Mouse (Mus musculus) liver, embryonic 14.5 days (tissue): ENCODE measurements around the gene Srgap3.

Source experiments
- CTCF ChIP-seq: IDR thresholded peaks from 2 replicates; pipeline ENCODE4 v1.5.1; 2016; ENCODE audit warnings: antibody characterized with exemption, low read depth, control low read depth
- EP300 ChIP-seq: IDR thresholded peaks from 2 replicates; pipeline ENCODE4 v1.6.1; 2016; ENCODE audit warnings: antibody characterized with exemption, low read depth

DNA sequence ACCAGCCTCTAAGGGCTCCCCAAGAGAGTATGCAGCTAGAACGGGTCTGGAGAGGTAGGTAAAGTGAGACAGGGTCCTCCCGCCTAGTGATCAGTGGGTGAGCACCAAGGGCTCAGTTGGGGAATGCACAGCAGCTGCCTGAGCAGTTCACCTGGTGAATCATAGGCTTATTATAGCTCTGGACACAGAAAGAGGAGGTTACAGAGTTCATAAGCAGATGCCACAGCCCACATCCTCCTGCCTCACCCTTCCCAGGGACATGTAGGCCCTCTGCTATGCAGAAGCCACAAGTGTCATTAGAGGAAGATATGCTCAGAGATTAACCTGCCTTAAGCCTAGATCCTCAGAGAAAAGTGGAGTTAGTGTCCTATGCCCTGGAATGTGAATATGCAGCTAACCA, 1.4 kb upstream of the Srgap3 start:
- TF ChIP-seq EP300 (no peak), CTCF (no peak)
